Mouse (Mus musculus) kidney, embryonic 14.5 days (tissue): ENCODE measurements around the gene Gm17657. TPM values are rescaled to one million over a fixed set of nuclear protein-coding genes. Genes with fewer than 3 reads are reported as not detected.

Source experiments
- ATAC-seq: fragments of 200-750 bp; cut with Nextera tagmentation; 2 replicates; pipeline ENCODE4 v1.8.0; 2017; ENCODE audit warnings: moderate number of reproducible peaks, mild to moderate bottlenecking, moderate TSS enrichment, moderate library complexity; ENCODE audit not compliant: low FRiP score, low TSS enrichment
- H3K27ac ChIP-seq: fragments of 300-500 bp; sonication (generic); 2 replicates; pipeline ENCODE4 v1.5.1; 2014; ENCODE audit warnings: low read depth, mild to moderate bottlenecking, low read length, moderate library complexity, mixed read lengths
- H3K27me3 ChIP-seq: fragments of 300-500 bp; sonication (generic); 2 replicates; pipeline ENCODE4 v1.6.1; 2014; ENCODE audit warnings: mild to moderate bottlenecking, low read length; ENCODE audit not compliant: control insufficient read depth, insufficient read depth
- H3K36me3 ChIP-seq: fragments of 300-500 bp; sonication (generic); 2 replicates; pipeline ENCODE4 v1.6.1; 2014; ENCODE audit warnings: low read length, mixed read lengths; ENCODE audit not compliant: control insufficient read depth, insufficient read depth
- H3K4me1 ChIP-seq: fragments of 300-500 bp; sonication (generic); 2 replicates; pipeline ENCODE4 v1.6.1; 2014; ENCODE audit warnings: low read length, mixed read lengths; ENCODE audit not compliant: control insufficient read depth, insufficient read depth
- H3K4me2 ChIP-seq: fragments of 300-500 bp; sonication (generic); replicated peaks from 2 replicates; pipeline ENCODE4 v1.6.1; 2014; ENCODE audit warnings: low read depth, mild to moderate bottlenecking, low read length
- H3K4me3 ChIP-seq: fragments of 300-500 bp; sonication (generic); 2 replicates; pipeline ENCODE4 v1.5.1; 2014; ENCODE audit warnings: mild to moderate bottlenecking, low read length
- H3K9ac ChIP-seq: fragments of 300-500 bp; sonication (generic); 2 replicates; pipeline ENCODE4 v1.6.1; 2014; ENCODE audit warnings: low read depth, mild to moderate bottlenecking, low read length, moderate library complexity
- H3K9me3 ChIP-seq: fragments of 300-500 bp; sonication (generic); 2 replicates; pipeline ENCODE4 v1.6.1; 2016; ENCODE audit warnings: low read length; ENCODE audit not compliant: control insufficient read depth
- WGBS: fragments of 180-500 bp; shearing (Covaris S2); extraction: QIAGEN DNeasy Blood & Tissue Kit; methylation state at CpG from one replicate; pipeline ENCODE4 v1.1.7; 2014; 5-methylcytosine and 5-hydroxymethylcytosine counted together
- polyA plus RNA-seq: library from polyadenylated mRNA; unstranded; fragments of >200 nt; fragmentation: Nextera tagmentation; extraction: Ambion mirVana; gene quantifications from 2 replicates; pipeline ENCODE4 v1.2.1, GENCODE M21; 2014

Gm17657 gene
- polyA plus RNA-seq, 1 experiment from 2014 or later: not detected

GRCm38 (mm10) chr17:29488257-29488977, 61.0 kb downstream of the Gm17657 start:
- no peaks in the 10 kb centered on the region for H3K27me3 ChIP-seq
- no peak overlapping the region for H3K9ac ChIP-seq
- no peak overlapping the region for H3K27ac ChIP-seq
- peaks cover 2% of the 10 kb centered on the region; the same call in 1 of the 2 replicates for H3K36me3 ChIP-seq
- no peaks in the 10 kb centered on the region for H3K9me3 ChIP-seq
- 92% methylated on average over 8 of the region's 8 CpGs for WGBS
- no peak for ATAC-seq
- no peak overlapping the region for H3K4me3 ChIP-seq
- peaks cover 19% of the 10 kb centered on the region; the same call in 1 of the 2 replicates for H3K4me1 ChIP-seq
- H3K4me2 ChIP-seq: no peak overlapping the region; the same call in 1 of the 2 replicates

- Histone ChIP-seq H3K9me3 (peaks cover 6% of the 10 kb centered on the region; the same call in 1 of the 2 replicates), H3K4me1 (peaks cover 13% of the 10 kb centered on the region; the same call in 1 of the 2 replicates), H3K27ac (no peak overlapping the region), H3K27me3 (no peaks in the 10 kb centered on the region), H3K36me3 (no peaks in the 10 kb centered on the region), H3K9ac (no peak overlapping the region), H3K4me3 (no peak overlapping the region), H3K4me2 (no peak overlapping the region)
- 77% methylated on average over 3 of the region's 3 CpGs for WGBS
- ATAC-seq: no peak
These were observed 63.9 kb downstream of the Gm17657 start for GRCm38 (mm10) chr17:29485336-29486233.

- Histone ChIP-seq H3K9me3 (peaks cover 6% of the 10 kb centered on the region; the same call in 1 of the 2 replicates), H3K4me1 (peaks cover 11% of the 10 kb centered on the region; the same call in 1 of the 2 replicates), H3K9ac (no peak overlapping the region), H3K27me3 (no peaks in the 10 kb centered on the region), H3K4me2 (no peak overlapping the region), H3K36me3 (no peaks in the 10 kb centered on the region), H3K4me3 (no peak overlapping the region), H3K27ac (no peak overlapping the region)
- WGBS: 91% methylated on average over 2 of the region's 2 CpGs
- ATAC-seq: no peak
These were observed 65.0 kb downstream of the Gm17657 start for GRCm38 (mm10) chr17:29484431-29484830.

GRCm38 (mm10) chr17:29483282-29483681, 66.2 kb downstream of the Gm17657 start:
- no peak overlapping the region for H3K27ac ChIP-seq
- H3K4me2 ChIP-seq: no peak overlapping the region
- H3K9me3 ChIP-seq: peaks cover 6% of the 10 kb centered on the region; the same call in 1 of the 2 replicates
- ATAC-seq: no peak
- H3K27me3 ChIP-seq: no peaks in the 10 kb centered on the region
- no peak overlapping the region for H3K4me3 ChIP-seq
- WGBS: 98% methylated on average over 2 of the region's 2 CpGs
- H3K4me1 ChIP-seq: 0 out of 2 replicates have a peak, but pooled peaks cover under 1% of the 10 kb centered on the region
- H3K36me3 ChIP-seq: no peaks in the 10 kb centered on the region
- H3K9ac ChIP-seq: no peak overlapping the region

DNA sequence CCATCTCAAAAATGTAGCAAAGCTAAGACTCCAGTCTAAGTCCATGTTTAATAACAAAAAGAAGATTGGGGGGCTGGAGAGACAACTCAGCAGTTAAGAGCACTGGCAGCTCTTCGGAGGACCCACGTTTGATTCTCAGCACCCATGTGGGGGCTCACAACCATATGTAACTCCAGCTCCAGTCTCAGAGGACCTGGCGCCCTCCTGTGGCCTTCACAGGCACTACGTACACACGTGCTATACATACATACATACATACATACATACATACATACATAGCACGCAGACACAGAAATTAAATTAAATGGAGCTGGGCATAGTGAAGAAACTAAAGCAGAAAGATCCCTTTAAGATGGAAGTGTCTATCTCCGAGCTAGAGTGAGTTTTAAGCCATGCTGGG, 66.8 kb downstream of the Gm17657 start:
- H3K4me1 ChIP-seq: no peaks in the 10 kb centered on the region
- peaks cover 6% of the 10 kb centered on the region; the same call in 1 of the 2 replicates for H3K9me3 ChIP-seq
- WGBS: 93% methylated on average over 7 of the region's 7 CpGs
- H3K27me3 ChIP-seq: no peaks in the 10 kb centered on the region
- no peak overlapping the region for H3K27ac ChIP-seq
- ATAC-seq: no peak
- no peaks in the 10 kb centered on the region for H3K36me3 ChIP-seq
- no peak overlapping the region for H3K9ac ChIP-seq
- no peak overlapping the region for H3K4me2 ChIP-seq
- no peak overlapping the region for H3K4me3 ChIP-seq

- 94% methylated on average over 2 of the region's 2 CpGs for WGBS
- Histone ChIP-seq H3K9me3 (peaks cover 6% of the 10 kb centered on the region; the same call in 1 of the 2 replicates), H3K4me3 (no peak overlapping the region), H3K4me1 (no peaks in the 10 kb centered on the region), H3K36me3 (no peaks in the 10 kb centered on the region), H3K4me2 (no peak overlapping the region), H3K9ac (no peak overlapping the region), H3K27me3 (no peaks in the 10 kb centered on the region), H3K27ac (no peak overlapping the region)
- no peak for ATAC-seq
These were observed 69.2 kb downstream of the Gm17657 start for GRCm38 (mm10) chr17:29480256-29480655.

DNA sequence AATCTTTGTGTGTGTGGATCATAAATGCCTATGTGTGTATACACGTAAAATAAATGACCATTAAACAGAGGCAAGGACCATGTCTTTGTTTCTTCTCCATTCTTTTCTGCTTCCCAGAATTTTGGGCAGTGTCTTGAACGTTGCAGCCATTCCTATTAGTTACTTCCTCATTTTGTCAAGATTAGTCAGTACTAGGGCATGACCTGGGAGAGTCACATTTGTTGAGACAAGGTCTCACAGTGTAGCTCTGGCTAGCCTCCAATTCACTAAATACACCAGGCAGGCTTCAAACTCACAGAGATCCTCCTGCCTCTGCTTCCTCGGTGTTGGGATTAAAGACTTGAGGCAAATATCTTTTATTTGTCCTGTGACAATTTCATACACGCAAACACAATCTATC, 71.2 kb downstream of the Gm17657 start:
- 88% methylated on average over 4 of the region's 4 CpGs for WGBS
- Histone ChIP-seq H3K9me3 (peaks cover 6% of the 10 kb centered on the region; the same call in 1 of the 2 replicates), H3K4me1 (no peaks in the 10 kb centered on the region), H3K9ac (no peak overlapping the region), H3K27ac (no peak overlapping the region), H3K4me2 (no peak overlapping the region), H3K36me3 (no peaks in the 10 kb centered on the region), H3K27me3 (no peaks in the 10 kb centered on the region), H3K4me3 (no peak overlapping the region)
- no peak for ATAC-seq

GRCm38 (mm10) chr17:29477357-29477756, 72.1 kb downstream of the Gm17657 start:
- Histone ChIP-seq H3K9me3 (peaks cover 1% of the 10 kb centered on the region; the same call in 1 of the 2 replicates), H3K9ac (no peak overlapping the region), H3K4me2 (no peak overlapping the region), H3K4me1 (no peaks in the 10 kb centered on the region), H3K27me3 (no peaks in the 10 kb centered on the region), H3K36me3 (no peaks in the 10 kb centered on the region), H3K4me3 (no peak overlapping the region), H3K27ac (no peak overlapping the region)
- WGBS: 92% methylated on average over 10 of the region's 10 CpGs
- ATAC-seq: no peak
